Comparison of ENCODE assay signal across 8 mouse cellular contexts in genomic region chr8:72723651-72724001, GRCm38 (mm10). TPM values are rescaled to one million over a fixed set of nuclear protein-coding genes. Genes with fewer than 3 reads are reported as not detected.
DNase-seq lines count a peak whose midpoint lies in the region; ATAC-seq and TF ChIP-seq lines count a peak whose summit lies in the region.

No protein-coding gene starts in this region.

- H3K4me3 ChIP-seq in MEL (ENCODE audit: control insufficient read depth in 1 of 2, insufficient read depth in 1 of 2, low read depth in 2 of 2, low read length in 2 of 2), result peak overlapping the region; percentile 94 to 99
- peak overlapping the region; percentile 83 for H3K4me3 ChIP-seq in embryonic facial prominence, embryonic 14.5 days (ENCODE audit: low read depth, low read length)
- H3K4me3 ChIP-seq in hindbrain, embryonic 13.5 days, result peak overlapping the region; percentile 97
- peak overlapping the region; percentile 93 for H3K4me3 ChIP-seq in liver, embryonic 11.5 days (ENCODE audit: low read depth, low read length)
- H3K4me3 ChIP-seq in myocyte, result peak overlapping the region; percentile 86

- H3K9ac ChIP-seq in MEL (ENCODE audit: control insufficient read depth, low read depth, low read length, poor library complexity, severe bottlenecking), result peak overlapping the region; percentile 98
- peak overlapping the region; percentile 94 for H3K9ac ChIP-seq in embryonic facial prominence, embryonic 14.5 days (ENCODE audit: low read depth, low read length)
- H3K9ac ChIP-seq in hindbrain, embryonic 13.5 days, result peak overlapping the region; percentile 95
- peak overlapping the region; percentile 93 for H3K9ac ChIP-seq in liver, embryonic 11.5 days (ENCODE audit: low read depth, low read length)

- intact Hi-C loops in heart, postnatal 25 days (cut with DNase I), result loop anchor here (10.0 kb wide), 2 partner anchors 299 to 631 kb away; partner anchors contain the start of genes Eps15l1 and Large1

- peak overlapping the region; percentile 95 for H3K4me2 ChIP-seq in embryonic facial prominence, embryonic 14.5 days (ENCODE audit: low read depth, low read length)
- peak overlapping the region; percentile 85 for H3K4me2 ChIP-seq in hindbrain, embryonic 13.5 days
- H3K4me2 ChIP-seq in liver, embryonic 11.5 days, result peak overlapping the region; percentile 96
- H3K4me2 ChIP-seq in myocyte (ENCODE audit: low read depth), result peak overlapping the region; percentile 68

- H3K9me3 ChIP-seq in MEL (replicated peaks; ENCODE audit: insufficient read depth, low read length), result no peaks in the 10 kb centered on the region
- no peaks in the 10 kb centered on the region for H3K9me3 ChIP-seq in embryonic facial prominence, embryonic 14.5 days (ENCODE audit: control insufficient read depth, low read length)
- no peaks in the 10 kb centered on the region for H3K9me3 ChIP-seq in hindbrain, embryonic 13.5 days
- no peaks in the 10 kb centered on the region for H3K9me3 ChIP-seq in liver, embryonic 11.5 days (ENCODE audit: control insufficient read depth, low read length)

- no peak for ATAC-seq in embryonic facial prominence, embryonic 14.5 days (ENCODE audit: low read depth)
- peak; percentile 53 for ATAC-seq in hindbrain, embryonic 13.5 days (ENCODE audit: low FRiP score)
- ATAC-seq in liver, embryonic 11.5 days (replicated peaks; ENCODE audit: low FRiP score), result peak; percentile 49; the same call in 1 of the 2 replicates

- H3K36me3 ChIP-seq in MEL (ENCODE audit: control insufficient read depth in 1 of 2, insufficient read depth in 2 of 2, low read length in 2 of 2), result peaks cover 5% of the 10 kb centered on the region in 2 experiments
- H3K36me3 ChIP-seq in embryonic facial prominence, embryonic 14.5 days (ENCODE audit: control insufficient read depth, insufficient read depth, low read length), result peaks cover 38% of the 10 kb centered on the region
- peaks cover 40% of the 10 kb centered on the region for H3K36me3 ChIP-seq in hindbrain, embryonic 13.5 days
- H3K36me3 ChIP-seq in liver, embryonic 11.5 days (ENCODE audit: control insufficient read depth, insufficient read depth, low read length), result peaks cover 26% of the 10 kb centered on the region
- peaks cover 11% of the 10 kb centered on the region for H3K36me3 ChIP-seq in myocyte (ENCODE audit: control insufficient read depth, insufficient read depth)

- DNase-seq in heart, adult 8-10 months (ENCODE audit: low spot score), result peak; percentile 9
- no peak for DNase-seq in heart, postnatal 25 days (ENCODE audit: low spot score)
- DNase-seq in MEL (ENCODE audit: low read depth, low spot score), result peak; percentile 38
- peak; percentile 12 for DNase-seq in embryonic facial prominence, embryonic 14.5 days (ENCODE audit: low spot score)
- DNase-seq in liver, embryonic 11.5 days (ENCODE audit: low spot score), result peak; percentile 46
- DNase-seq in retina, embryonic 14.5 days (ENCODE audit: low spot score), result no peak

- no peak for TF ChIP-seq RAD21 in MEL (IDR thresholded peaks at IDR 0.05; ENCODE audit: low read depth, low read length)

- H3K27me3 ChIP-seq in MEL (ENCODE audit: control insufficient read depth in 1 of 2, insufficient read depth in 2 of 2, low read length in 2 of 2), result no peaks in the 10 kb centered on the region
- H3K27me3 ChIP-seq in embryonic facial prominence, embryonic 14.5 days (replicated peaks; ENCODE audit: control insufficient read depth, insufficient read depth, low read length), result no peaks in the 10 kb centered on the region
- H3K27me3 ChIP-seq in hindbrain, embryonic 13.5 days, result no peaks in the 10 kb centered on the region
- no peaks in the 10 kb centered on the region for H3K27me3 ChIP-seq in liver, embryonic 11.5 days (replicated peaks; ENCODE audit: control insufficient read depth, insufficient read depth, low read length)
- no peaks in the 10 kb centered on the region for H3K27me3 ChIP-seq in myocyte (ENCODE audit: control insufficient read depth, insufficient read depth, insufficient read length)

- TF ChIP-seq EP300 in MEL (IDR thresholded peaks at IDR 0.05; ENCODE audit: low read depth in 1 of 2, low read length in 2 of 2), result no peak

- no peak overlapping the region for H3K27ac ChIP-seq in MEL (ENCODE audit: control insufficient read depth, low read depth, low read length)
- no peak overlapping the region for H3K27ac ChIP-seq in embryonic facial prominence, embryonic 14.5 days (replicated peaks; ENCODE audit: low read depth, low read length)
- no peak overlapping the region for H3K27ac ChIP-seq in hindbrain, embryonic 13.5 days
- H3K27ac ChIP-seq in liver, embryonic 11.5 days (ENCODE audit: low read depth, low read length), result no peak overlapping the region

- no peak for TF ChIP-seq CTCF in MEL (IDR thresholded peaks at IDR 0.05 in 2 of 3, conservative IDR thresholded peaks at IDR 0.05 in 1 of 3; ENCODE audit: control insufficient read depth in 1 of 3, insufficient read depth in 1 of 3, low read depth in 2 of 3, low read length in 3 of 3, poor library complexity in 1 of 3, severe bottlenecking in 1 of 3)

- H3ac ChIP-seq in myocyte (ENCODE audit: control insufficient read depth, insufficient read length), result peak overlapping the region; percentile 64

- H3K79me2 ChIP-seq in MEL (ENCODE audit: control insufficient read depth, insufficient read depth, low read length, poor library complexity), result peaks cover 10% of the 10 kb centered on the region
- peaks cover 12% of the 10 kb centered on the region for H3K79me2 ChIP-seq in myocyte (ENCODE audit: control insufficient read depth, insufficient read depth)

- TF ChIP-seq POLR2A in MEL (IDR thresholded peaks at IDR 0.05; ENCODE audit: control insufficient read depth in 1 of 2, insufficient read depth in 1 of 2, low read depth in 1 of 2, low read length in 2 of 2, poor library complexity in 1 of 2), result no peak
- TF ChIP-seq POLR2A in myocyte (IDR thresholded peaks at IDR 0.05; ENCODE audit: insufficient read length, low read depth), result no peak

- WGBS in embryonic facial prominence, embryonic 14.5 days, result under 1% methylated on average over 30 of the region's 30 CpGs
- 1% methylated on average over 30 of the region's 30 CpGs for WGBS in hindbrain, embryonic 13.5 days
- under 1% methylated on average over 30 of the region's 30 CpGs for WGBS in liver, embryonic 11.5 days

- H3K4me1 ChIP-seq in MEL (ENCODE audit: control insufficient read depth in 1 of 2, insufficient read depth in 2 of 2, low read length in 2 of 2), result peaks cover 0 to 10% of the 10 kb centered on the region in 2 experiments; a peak in 3 of 4 replicates
- peaks cover 8% of the 10 kb centered on the region for H3K4me1 ChIP-seq in embryonic facial prominence, embryonic 14.5 days (ENCODE audit: control insufficient read depth, insufficient read depth, low read length)
- H3K4me1 ChIP-seq in hindbrain, embryonic 13.5 days (replicated peaks), result peaks cover 24% of the 10 kb centered on the region
- H3K4me1 ChIP-seq in liver, embryonic 11.5 days (replicated peaks; ENCODE audit: control insufficient read depth, insufficient read depth, low read length), result peaks cover 10% of the 10 kb centered on the region

TF ChIP-seq in MEL, 35 proteins besides CTCF, POLR2A, EP300 and RAD21:
- TF ChIP-seq MAZ (IDR thresholded peaks at IDR 0.05; ENCODE audit: low read depth, low read length) (no peak), ETS1 (IDR thresholded peaks at IDR 0.05; ENCODE audit: low read depth, low read length) (no peak), ELF1 (IDR thresholded peaks at IDR 0.05; ENCODE audit: low read depth, low read length) (0 out of 2 replicates have a peak, but pooled peaks have one; percentile 11), BHLHE40 (IDR thresholded peaks at IDR 0.05; ENCODE audit: borderline replicate concordance, low read depth, low read length) (no peak)

TF ChIP-seq in myocyte, 11 proteins besides CTCF, POLR2A, EP300 and RAD21:
- TF ChIP-seq E2F4 (IDR thresholded peaks at IDR 0.05; ENCODE audit: insufficient read depth), result no peak
- TF ChIP-seq TCF3 (IDR thresholded peaks at IDR 0.05; ENCODE audit: insufficient read length, low read depth), result no peak
- no peak for TF ChIP-seq POLR2AphosphoS2 (IDR thresholded peaks at IDR 0.05; ENCODE audit: insufficient read length, low read depth)
- TF ChIP-seq MAX (IDR thresholded peaks at IDR 0.05; ENCODE audit: low read depth), result no peak
- TF ChIP-seq SRF (IDR thresholded peaks at IDR 0.05; ENCODE audit: control insufficient read depth, insufficient read length, low read depth), result no peak
- TF ChIP-seq MYOD1 (IDR thresholded peaks at IDR 0.05; ENCODE audit: control insufficient read depth in 1 of 3, insufficient read length in 2 of 3, low read depth in 2 of 3), result no peak
- TF ChIP-seq USF1 (IDR thresholded peaks at IDR 0.05; ENCODE audit: low read depth), result no peak
TF ChIP-seq in myocyte: peak in this region for 0.

RNA-seq across cellular contexts. Expression of gene Sin3b, which starts 0.5 kb away (rescaled TPM):
- total RNA-seq in heart, adult 8-10 months (2022), result 10 to 100 TPM; 71.4 to 77.8 (median 74.3) TPM
- total RNA-seq in heart, postnatal 25 days (2021), result 10 to 100 TPM; 77.1 to 78.3 TPM
- 123 and 139 TPM in 2 replicates for total RNA-seq in MEL (2012; rRNA removed)
- 100 to 1,000 TPM in 1 of 2 experiments, not detected in 1; 115 TPM for polyA plus RNA-seq in MEL (2012; ENCODE audit: insufficient read depth in 1 of 2, insufficient read length in 2 of 2, low read depth in 1 of 2, low replicate concordance in 2 of 2, missing spikeins in 1 of 2)
- 183 and 202 TPM in 2 replicates for polyA plus RNA-seq in embryonic facial prominence, embryonic 14.5 days (2014; fragmentation: Nextera tagmentation; extraction: Ambion mirVana)
- 171 and 175 TPM in 2 replicates for polyA plus RNA-seq in hindbrain, embryonic 13.5 days (2015; fragmentation: Nextera tagmentation; extraction: Ambion mirVana)
- 110 TPM in 2 replicates for polyA plus RNA-seq in liver, embryonic 11.5 days (2014; fragmentation: Nextera tagmentation; extraction: Ambion mirVana)
- polyA plus RNA-seq in myocyte (2012; fragmentation: generic; extraction: Trizol), result 155 TPM

RNA-seq across cellular contexts. Expression of gene F2rl3, which starts 38.1 kb away (rescaled TPM):
- total RNA-seq in heart, adult 8-10 months (2022), result 1 to 10 TPM in 1 of 4 experiments, under 1 TPM in 3; 0.63 to 1.7 (median 0.76) TPM
- total RNA-seq in heart, postnatal 25 days (2021), result 1 to 10 TPM; 1.3 to 1.9 TPM
- total RNA-seq in MEL (2012; rRNA removed), result 0.08 TPM in 1 of 2 replicates, not detected in the other
- polyA plus RNA-seq in MEL (2012; ENCODE audit: insufficient read depth in 1 of 2, insufficient read length in 2 of 2, low read depth in 1 of 2, low replicate concordance in 2 of 2, missing spikeins in 1 of 2) (under 1 TPM in 1 of 2 experiments, not detected in 1; 0.11 TPM), myocyte (2012; fragmentation: generic; extraction: Trizol) (1.4 TPM)
- polyA plus RNA-seq in embryonic facial prominence, embryonic 14.5 days (2014; fragmentation: Nextera tagmentation; extraction: Ambion mirVana), result 1.4 and 1.8 TPM in 2 replicates
- 0.40 and 0.56 TPM in 2 replicates for polyA plus RNA-seq in hindbrain, embryonic 13.5 days (2015; fragmentation: Nextera tagmentation; extraction: Ambion mirVana)
- 8.5 and 8.6 TPM in 2 replicates for polyA plus RNA-seq in liver, embryonic 11.5 days (2014; fragmentation: Nextera tagmentation; extraction: Ambion mirVana)

Comparison
In these comparisons a context has a peak if more than half of its experiments do, and no peak if none do; other contexts are left out.
1. DNase-seq: peak in heart, adult 8-10 months (single experiment), MEL (single experiment), embryonic facial prominence, embryonic 14.5 days (single experiment) and liver, embryonic 11.5 days (single experiment); none in heart, postnatal 25 days (single experiment) and retina, embryonic 14.5 days (single experiment).
2. Peak in every context shown above with its lines, with median percentiles within 50 percentile points of each other: H3K4me3 ChIP-seq, H3K9ac ChIP-seq and H3K4me2 ChIP-seq.